Mouse (Mus musculus) limb, embryonic 12.5 days (tissue): ENCODE measurements around the gene Fbxo3. TPM values are rescaled to one million over a fixed set of nuclear protein-coding genes. Genes with fewer than 3 reads are reported as not detected.
"Not testable (repeated sequence)": the region's sequence is repeated elsewhere in the genome, so short reads cannot be mapped to it uniquely, and the experiment has no call there.

Experiments used
- ATAC-seq: fragments of 200-750 bp; cut with Nextera tagmentation; 2 replicates; pipeline ENCODE4 v1.8.0; 2017; ENCODE audit warnings: low read depth, moderate TSS enrichment; ENCODE audit not compliant: insufficient number of reproducible peaks, insufficient read depth, low FRiP score, low TSS enrichment
- H3K27ac ChIP-seq: fragments of 300-500 bp; sonication (generic); 2 replicates; pipeline ENCODE4 v1.5.1; 2016; ENCODE audit warnings: mild to moderate bottlenecking, moderate library complexity
- H3K27me3 ChIP-seq: fragments of 300-500 bp; sonication (generic); 2 replicates; pipeline ENCODE4 v1.6.1; 2016; ENCODE audit warnings: mild to moderate bottlenecking, moderate library complexity
- H3K36me3 ChIP-seq: fragments of 300-500 bp; sonication (generic); 2 replicates; pipeline ENCODE4 v1.6.1; 2016; ENCODE audit warnings: mild to moderate bottlenecking, moderate library complexity
- H3K4me1 ChIP-seq: fragments of 300-500 bp; sonication (generic); replicated peaks from 2 replicates; pipeline ENCODE4 v1.6.1; 2016
- H3K4me2 ChIP-seq: fragments of 300-500 bp; sonication (generic); 2 replicates; pipeline ENCODE4 v1.6.1; 2016; ENCODE audit warnings: mild to moderate bottlenecking, moderate library complexity
- H3K4me3 ChIP-seq: fragments of 300-500 bp; sonication (generic); replicated peaks from 2 replicates; pipeline ENCODE4 v1.5.1; 2016; ENCODE audit warnings: mild to moderate bottlenecking
- H3K9ac ChIP-seq: fragments of 300-500 bp; sonication (generic); replicated peaks from 2 replicates; pipeline ENCODE4 v1.6.1; 2016; ENCODE audit warnings: mild to moderate bottlenecking, moderate library complexity
- H3K9me3 ChIP-seq: fragments of 300-500 bp; sonication (generic); 2 replicates; pipeline ENCODE4 v1.6.1; 2016; ENCODE audit warnings: mild to moderate bottlenecking, moderate library complexity
- WGBS: fragments of 180-500 bp; shearing (Covaris S2); methylation state at CpG from one replicate; pipeline ENCODE4 v1.1.7; 2016; 5-methylcytosine and 5-hydroxymethylcytosine counted together
- polyA plus RNA-seq: library from polyadenylated mRNA; unstranded; fragments of >200 nt; fragmentation: Nextera tagmentation; extraction: Ambion mirVana; gene quantifications from 2 replicates; pipeline ENCODE4 v1.2.1, GENCODE M21; 2016

The Fbxo3 gene
- polyA plus RNA-seq, 1 experiment from 2014 or later = 54.7 TPM

GRCm38 (mm10) chr2:104096796-104097195 is 69.3 kb downstream of the Fbxo3 start:
- not testable (repeated sequence) for H3K9ac ChIP-seq, H3K9me3 ChIP-seq, H3K27ac ChIP-seq, ATAC-seq, H3K27me3 ChIP-seq, H3K36me3 ChIP-seq, H3K4me3 ChIP-seq
- WGBS = 69% methylated on average over 1 of the region's 1 CpGs
- Histone ChIP-seq H3K4me1 (peaks cover 12% of the 10 kb centered on the region), H3K4me2 (0 out of 2 replicates have a peak overlapping the region, but pooled peaks have one; percentile 58)

GRCm38 (mm10) chr2:104097396-104097795 is 69.9 kb downstream of the Fbxo3 start:
- not testable (repeated sequence) for H3K9me3 ChIP-seq, H3K4me3 ChIP-seq, H3K9ac ChIP-seq, H3K36me3 ChIP-seq, H3K4me2 ChIP-seq, H3K27ac ChIP-seq, H3K27me3 ChIP-seq, ATAC-seq
- WGBS = 92% methylated on average over 4 of the region's 4 CpGs
- peaks cover 12% of the 10 kb centered on the region for H3K4me1 ChIP-seq

- 42% methylated on average over 3 of the region's 3 CpGs for WGBS
- no peak overlapping the region for H3K4me2 ChIP-seq
- H3K4me3 ChIP-seq = no peak overlapping the region
- no peaks in the 10 kb centered on the region for H3K27me3 ChIP-seq
- no peak overlapping the region; the same call in 1 of the 2 replicates for H3K27ac ChIP-seq
- no peak overlapping the region for H3K9ac ChIP-seq
- no peaks in the 10 kb centered on the region for H3K9me3 ChIP-seq
- no peak for ATAC-seq
- H3K36me3 ChIP-seq = no peaks in the 10 kb centered on the region
- peaks cover 12% of the 10 kb centered on the region for H3K4me1 ChIP-seq
Measured at GRCm38 (mm10) chr2:104098529-104099230, 71.2 kb downstream of the Fbxo3 start.

GRCm38 (mm10) chr2:104099231-104099585 is 71.7 kb downstream of the Fbxo3 start:
- no peaks in the 10 kb centered on the region for H3K27me3 ChIP-seq
- H3K27ac ChIP-seq = no peak overlapping the region
- no peak overlapping the region for H3K9ac ChIP-seq
- ATAC-seq = no peak
- no peak overlapping the region for H3K4me2 ChIP-seq
- H3K4me3 ChIP-seq = no peak overlapping the region
- H3K4me1 ChIP-seq = peaks cover 12% of the 10 kb centered on the region
- H3K36me3 ChIP-seq = no peaks in the 10 kb centered on the region
- H3K9me3 ChIP-seq = no peaks in the 10 kb centered on the region
- WGBS = 91% methylated on average over 2 of the region's 2 CpGs

- ATAC-seq = no peak
- Histone ChIP-seq H3K9me3 (no peaks in the 10 kb centered on the region), H3K9ac (no peak overlapping the region), H3K4me3 (no peak overlapping the region), H3K27me3 (no peaks in the 10 kb centered on the region), H3K4me1 (peaks cover 12% of the 10 kb centered on the region), H3K4me2 (no peak overlapping the region), H3K27ac (no peak overlapping the region), H3K36me3 (no peaks in the 10 kb centered on the region)
- WGBS = 61% methylated on average over 1 of the region's 1 CpGs
Measured at GRCm38 (mm10) chr2:104099946-104100345, 72.4 kb downstream of the Fbxo3 start.

- Histone ChIP-seq H3K27me3 (no peaks in the 10 kb centered on the region), H3K27ac (no peak overlapping the region), H3K4me3 (no peak overlapping the region), H3K9me3 (no peaks in the 10 kb centered on the region), H3K4me2 (no peak overlapping the region), H3K9ac (no peak overlapping the region), H3K4me1 (no peaks in the 10 kb centered on the region), H3K36me3 (no peaks in the 10 kb centered on the region)
- ATAC-seq = no peak
- 85% methylated on average over 6 of the region's 6 CpGs for WGBS
Measured at GRCm38 (mm10) chr2:104104800-104105199, 77.3 kb downstream of the Fbxo3 start.

- H3K9me3 ChIP-seq, H3K27ac ChIP-seq, ATAC-seq, H3K36me3 ChIP-seq, H3K27me3 ChIP-seq, H3K9ac ChIP-seq, H3K4me3 ChIP-seq, H3K4me1 ChIP-seq, H3K4me2 ChIP-seq: not testable (repeated sequence)
- 52% methylated on average over 2 of the region's 2 CpGs for WGBS
Measured at GRCm38 (mm10) chr2:104109021-104109420, 81.5 kb downstream of the Fbxo3 start.

GRCm38 (mm10) chr2:104109528-104109927 is 82.0 kb downstream of the Fbxo3 start:
- no peak for ATAC-seq
- Histone ChIP-seq H3K36me3 (no peaks in the 10 kb centered on the region), H3K4me2 (no peak overlapping the region), H3K27me3 (no peaks in the 10 kb centered on the region), H3K27ac (no peak overlapping the region), H3K9me3 (no peaks in the 10 kb centered on the region), H3K4me3 (no peak overlapping the region), H3K9ac (no peak overlapping the region), H3K4me1 (no peaks in the 10 kb centered on the region)
- WGBS = 58% methylated on average over 2 of the region's 2 CpGs

- Histone ChIP-seq H3K9ac (no peak overlapping the region), H3K4me3 (no peak overlapping the region), H3K27me3 (no peaks in the 10 kb centered on the region), H3K27ac (no peak overlapping the region), H3K4me2 (no peak overlapping the region), H3K9me3 (no peaks in the 10 kb centered on the region), H3K4me1 (no peaks in the 10 kb centered on the region), H3K36me3 (no peaks in the 10 kb centered on the region)
- ATAC-seq = no peak
- 80% methylated on average over 4 of the region's 4 CpGs for WGBS
Measured at GRCm38 (mm10) chr2:104110031-104110430, 82.5 kb downstream of the Fbxo3 start.

- H3K4me3 ChIP-seq, H3K9ac ChIP-seq, H3K27ac ChIP-seq, H3K4me1 ChIP-seq, H3K4me2 ChIP-seq, H3K36me3 ChIP-seq, H3K27me3 ChIP-seq, ATAC-seq, H3K9me3 ChIP-seq: not testable (repeated sequence)
- WGBS = no CpG with 5 or more reads among the region's 1 CpGs
Measured at GRCm38 (mm10) chr2:104111170-104111797, 83.8 kb downstream of the Fbxo3 start.
